Mouse (Mus musculus) ES-E14 (cell line): Measurements from ENCODE around the gene Bloc1s6.

ENCODE experiments used
- CHD2 ChIP-seq: IDR thresholded peaks from 2 replicates; pipeline ENCODE4 v1.6.1; 2014; ENCODE audit warnings: mild to moderate bottlenecking, low read depth, low read length, inconsistent platforms
- HCFC1 ChIP-seq: IDR thresholded peaks from 2 replicates; pipeline ENCODE4 v1.6.1; 2012; ENCODE audit warnings: low read length, inconsistent platforms, borderline replicate concordance; ENCODE audit not compliant: insufficient read depth
- ZNF384 ChIP-seq: IDR thresholded peaks from 2 replicates; pipeline ENCODE4 v1.6.1; 2012; ENCODE audit warnings: low read depth, low read length, inconsistent platforms

GRCm38 (mm10) chr2:122784701-122785100, 46.4 kb downstream of the Bloc1s6 start:
- TF ChIP-seq HCFC1 (no peak), CHD2 (no peak), ZNF384 (no peak)
